ENCODE assay signal across 26 mouse cellular contexts in the genomic region with DNA sequence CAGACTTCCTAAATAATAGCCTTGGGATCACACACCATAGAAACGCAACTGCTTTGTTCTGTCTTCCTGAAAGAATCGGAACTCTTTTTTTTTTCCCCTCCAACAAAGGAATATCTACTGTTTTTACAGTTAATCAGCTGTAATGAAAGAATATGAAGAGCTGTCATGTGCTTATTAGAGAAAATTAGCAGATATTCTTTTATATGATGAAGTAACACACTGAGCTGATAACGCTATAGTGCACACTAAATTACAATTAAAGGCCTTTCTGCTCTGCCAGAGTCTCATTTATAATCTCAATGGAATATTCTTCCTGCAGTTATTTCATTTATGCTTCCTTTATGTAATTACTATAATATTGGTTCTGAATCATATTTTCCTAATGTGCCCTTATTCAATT.
"Had no signal": no experiment of that assay in that cellular context is flagged by ENCODE, and none has a peak within 500 bp of the region (broad histone marks: within the 10 kb centered on the region; RNA-seq: fewer than 3 reads in every experiment).

No protein-coding gene starts in this region.

- DNase-seq: gastrocnemius, postnatal 14 days; gastrocnemius, postnatal 36 days; heart, adult 2 months; heart, postnatal 14 days; heart, postnatal 36 days; kidney, adult 11 months; kidney, adult 2 months; kidney, adult 9 months; kidney, postnatal 14 days; kidney, postnatal 36 days; layer of hippocampus, adult 9-11 months; layer of hippocampus, postnatal 36 days; left cerebral cortex, postnatal 4 days; lung, adult 18-20 months had no signal

- H3K4me1 ChIP-seq: heart, embryonic 13.5 days; heart, embryonic 15.5 days; limb, embryonic 15.5 days; liver, embryonic 12.5 days had no signal

- H3K4me2 ChIP-seq: heart, embryonic 11.5 days; heart, embryonic 13.5 days; heart, embryonic 15.5 days; hindbrain, embryonic 14.5 days; kidney, embryonic 15.5 days; limb, embryonic 13.5 days; limb, embryonic 15.5 days; liver, embryonic 12.5 days had no signal

- H3K9ac ChIP-seq: heart, embryonic 13.5 days; heart, embryonic 15.5 days; hindbrain, embryonic 14.5 days; kidney, embryonic 15.5 days; limb, embryonic 13.5 days; limb, embryonic 15.5 days; liver, embryonic 12.5 days; liver, embryonic 14.5 days had no signal

- H3K27me3 ChIP-seq: heart, embryonic 13.5 days; heart, embryonic 15.5 days; kidney, embryonic 15.5 days; limb, embryonic 13.5 days; limb, embryonic 15.5 days; liver, embryonic 12.5 days had no signal

- H3K36me3 ChIP-seq: heart, embryonic 13.5 days; heart, embryonic 15.5 days; kidney, embryonic 15.5 days; limb, embryonic 13.5 days; limb, embryonic 15.5 days; liver, embryonic 12.5 days had no signal

- H3K9me3 ChIP-seq: heart, embryonic 13.5 days; heart, embryonic 15.5 days; kidney, embryonic 15.5 days; limb, embryonic 13.5 days; limb, embryonic 15.5 days; liver, embryonic 12.5 days had no signal

- H3K27ac ChIP-seq: heart, adult 2 months; heart, embryonic 13.5 days; heart, embryonic 15.5 days; hindbrain, embryonic 14.5 days; hindbrain, postnatal 0 days; kidney, postnatal 0 days; limb, embryonic 13.5 days; limb, embryonic 15.5 days; liver, embryonic 12.5 days; liver, embryonic 14.5 days had no signal

- H3K4me3 ChIP-seq: heart, adult 2 months; heart, embryonic 13.5 days; heart, embryonic 15.5 days; kidney, embryonic 15.5 days; limb, embryonic 13.5 days; limb, embryonic 15.5 days; liver, embryonic 12.5 days had no signal

- ATAC-seq: hindbrain, postnatal 0 days; intestine, embryonic 16.5 days; liver, embryonic 12.5 days had no signal
